Mouse (Mus musculus): ENCODE results near the gene Irx1. TPM values are rescaled to one million over a fixed set of nuclear protein-coding genes. Genes with fewer than 3 reads are reported as not detected.

Irx1 gene
- polyA plus RNA-seq, 1 experiment from 2014 or later, result 4.0 TPM

DNA sequence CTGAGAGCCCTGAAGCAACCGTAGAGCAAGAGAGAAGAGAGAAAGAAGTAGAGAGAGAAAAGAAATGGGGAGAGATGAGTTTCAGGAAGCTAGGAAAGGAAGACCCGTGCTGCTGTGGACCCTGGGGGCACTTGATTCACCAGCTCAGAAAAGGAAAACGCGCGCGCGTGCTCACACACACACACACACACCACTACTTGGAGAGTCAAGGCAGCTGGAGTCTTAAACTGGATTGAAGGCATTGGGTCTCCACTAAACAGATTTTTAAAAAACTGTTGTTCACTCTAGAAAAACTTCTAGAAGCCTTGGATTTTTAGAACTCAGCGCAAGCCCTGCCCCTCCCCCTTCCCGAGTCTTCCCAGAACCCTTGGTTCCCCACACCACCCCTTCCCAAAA, 3.2 kb downstream of the Irx1 start:
- peak overlapping the region; percentile 96 for H3K4me3 ChIP-seq
- H3K4me1 ChIP-seq, result peaks cover 67% of the 10 kb centered on the region
- H3K27ac ChIP-seq (replicated peaks), result peak overlapping the region; percentile 98
- H3K9me3 ChIP-seq (replicated peaks), result no peaks in the 10 kb centered on the region
- H3K36me3 ChIP-seq, result peaks cover 38% of the 10 kb centered on the region
- DNase-seq (ENCODE audit: low spot score), result no peak
- H3K27me3 ChIP-seq (ENCODE audit: low read depth, poor library complexity, severe bottlenecking), result peaks cover 80% of the 10 kb centered on the region
- WGBS, result 3% methylated on average over 9 of the region's 9 CpGs

DNA sequence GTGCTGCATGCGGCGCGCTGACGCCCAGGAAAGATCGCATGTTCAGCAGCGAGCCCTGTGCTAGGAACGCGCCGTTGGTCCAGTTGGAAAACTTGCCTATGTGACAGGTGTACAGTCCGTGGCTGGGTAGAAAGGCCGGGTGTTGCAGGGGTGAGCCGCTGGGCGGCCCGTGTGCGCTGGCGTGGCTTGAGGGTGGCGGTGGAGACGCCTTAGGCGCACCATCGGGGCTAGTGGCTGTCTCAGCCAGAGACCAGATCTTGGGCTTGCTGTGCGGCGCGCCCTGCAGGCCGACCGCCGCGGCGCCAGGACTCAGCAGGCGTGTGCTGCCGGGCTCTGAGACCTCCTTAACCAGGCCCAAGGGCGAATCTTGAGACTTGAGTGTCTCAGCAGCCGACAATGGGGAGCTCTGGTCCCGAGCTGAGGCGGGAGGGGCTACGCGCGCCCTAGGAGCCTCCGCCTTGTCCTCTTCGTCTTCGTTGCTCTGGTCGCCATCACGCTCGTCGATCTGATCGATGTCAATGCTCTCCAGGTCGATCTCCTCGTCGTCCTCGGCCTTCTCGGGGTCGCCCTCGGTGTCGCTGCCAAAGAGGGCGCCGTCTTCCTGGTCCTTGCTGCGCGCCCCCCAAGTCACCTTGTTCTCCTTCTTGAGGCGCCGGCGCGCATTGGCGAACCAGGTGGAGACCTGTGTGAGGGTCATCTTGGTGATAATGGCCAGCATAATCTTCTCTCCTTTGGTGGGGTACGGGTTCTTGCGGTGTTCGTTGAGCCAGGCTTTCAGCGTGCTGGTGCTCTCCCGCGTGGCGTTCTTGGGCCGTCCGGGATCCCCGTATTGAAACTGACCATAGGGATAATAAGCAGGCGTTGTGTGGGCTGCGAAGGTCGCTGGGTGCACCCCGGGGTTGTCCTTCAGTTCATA, 3.9 kb downstream of the Irx1 start:
- WGBS, result 1% methylated on average over 76 of the region's 76 CpGs
- DNase-seq (ENCODE audit: low spot score), result peak; percentile 71
- H3K4me3 ChIP-seq, result peak overlapping the region; percentile 96
- peaks cover 80% of the 10 kb centered on the region for H3K27me3 ChIP-seq (ENCODE audit: low read depth, poor library complexity, severe bottlenecking)
- H3K9me3 ChIP-seq (replicated peaks), result no peaks in the 10 kb centered on the region
- peaks cover 70% of the 10 kb centered on the region for H3K4me1 ChIP-seq
- H3K36me3 ChIP-seq, result peaks cover 44% of the 10 kb centered on the region
- peak overlapping the region; percentile 98 for H3K27ac ChIP-seq (replicated peaks)

GRCm38 (mm10) chr13:71958651-71959050, 4.9 kb downstream of the Irx1 start:
- peaks cover 80% of the 10 kb centered on the region for H3K27me3 ChIP-seq (ENCODE audit: low read depth, poor library complexity, severe bottlenecking)
- DNase-seq (ENCODE audit: low spot score), result peak; percentile 67
- peaks cover 51% of the 10 kb centered on the region for H3K36me3 ChIP-seq
- H3K9me3 ChIP-seq (replicated peaks), result no peaks in the 10 kb centered on the region
- H3K4me1 ChIP-seq, result peaks cover 70% of the 10 kb centered on the region
- H3K27ac ChIP-seq (replicated peaks), result peak overlapping the region; percentile 98
- H3K4me3 ChIP-seq, result peak overlapping the region; percentile 96
- under 1% methylated on average over 16 of the region's 16 CpGs for WGBS

DNA sequence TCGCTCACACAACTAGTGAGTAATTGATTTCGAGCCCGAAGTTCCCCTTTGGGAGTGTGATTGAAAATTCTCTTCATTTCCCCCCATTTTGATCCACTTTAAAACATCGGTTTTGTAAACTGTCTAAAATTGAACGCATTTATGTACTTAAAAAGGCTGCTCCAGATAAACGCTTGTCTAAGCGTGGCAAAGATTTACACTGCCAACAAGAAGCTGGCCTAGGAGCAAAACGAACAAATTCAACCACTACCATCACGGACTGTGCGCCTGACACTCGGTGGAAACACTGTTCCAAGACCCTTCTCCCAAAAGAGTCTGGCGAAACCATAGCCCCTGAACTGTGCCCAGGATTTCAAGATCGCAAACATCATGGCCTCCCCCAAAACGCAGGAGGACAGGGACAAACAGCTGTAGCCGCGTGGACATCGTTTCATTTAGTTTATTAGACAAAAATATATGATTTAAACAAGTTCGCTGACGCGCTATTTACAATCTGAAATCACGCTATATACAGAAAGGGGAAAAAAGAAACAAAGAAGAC, 5.6 kb downstream of the Irx1 start:
- Histone ChIP-seq H3K9me3 (replicated peaks) (no peaks in the 10 kb centered on the region), H3K27me3 (ENCODE audit: low read depth, poor library complexity, severe bottlenecking) (peaks cover 81% of the 10 kb centered on the region)
- peak; percentile 43 for DNase-seq (ENCODE audit: low spot score)

DNA sequence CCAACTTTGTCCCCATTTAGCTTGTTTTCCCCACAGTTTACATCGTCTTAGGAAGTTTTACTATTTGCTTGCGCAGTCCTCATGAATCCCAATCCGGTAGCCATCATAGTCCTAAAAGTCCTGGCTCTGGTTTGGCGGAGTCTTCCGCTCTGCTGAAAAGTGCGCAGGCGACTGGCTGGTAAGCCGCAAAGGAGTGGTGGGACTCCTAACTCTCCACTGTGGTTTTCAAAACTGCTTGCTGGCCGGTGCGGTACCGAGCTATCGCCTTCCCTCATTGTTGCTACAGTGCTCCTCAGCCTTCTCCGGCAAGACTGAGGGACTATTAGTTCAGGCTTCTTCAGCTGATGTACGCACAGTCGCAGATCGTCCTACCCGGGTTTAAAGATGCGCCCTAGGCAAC, 6.4 kb downstream of the Irx1 start:
- H3K4me3 ChIP-seq, result peak overlapping the region; percentile 96
- 8% methylated on average over 18 of the region's 18 CpGs for WGBS
- H3K4me1 ChIP-seq, result peaks cover 85% of the 10 kb centered on the region
- peak overlapping the region; percentile 98 for H3K27ac ChIP-seq (replicated peaks)
- H3K27me3 ChIP-seq (ENCODE audit: low read depth, poor library complexity, severe bottlenecking), result peaks cover 77% of the 10 kb centered on the region
- peak; percentile 38 for DNase-seq (ENCODE audit: low spot score)
- H3K36me3 ChIP-seq, result peaks cover 59% of the 10 kb centered on the region
- H3K9me3 ChIP-seq (replicated peaks), result no peaks in the 10 kb centered on the region

More for the DNA sequence above, 5.6 kb downstream of the Irx1 start:
- Histone ChIP-seq H3K36me3 (peaks cover 58% of the 10 kb centered on the region), H3K4me1 (peaks cover 77% of the 10 kb centered on the region), H3K4me3 (peak overlapping the region; percentile 96), H3K27ac (replicated peaks) (peak overlapping the region; percentile 98)
- WGBS, result 6% methylated on average over 21 of the region's 21 CpGs

DNA sequence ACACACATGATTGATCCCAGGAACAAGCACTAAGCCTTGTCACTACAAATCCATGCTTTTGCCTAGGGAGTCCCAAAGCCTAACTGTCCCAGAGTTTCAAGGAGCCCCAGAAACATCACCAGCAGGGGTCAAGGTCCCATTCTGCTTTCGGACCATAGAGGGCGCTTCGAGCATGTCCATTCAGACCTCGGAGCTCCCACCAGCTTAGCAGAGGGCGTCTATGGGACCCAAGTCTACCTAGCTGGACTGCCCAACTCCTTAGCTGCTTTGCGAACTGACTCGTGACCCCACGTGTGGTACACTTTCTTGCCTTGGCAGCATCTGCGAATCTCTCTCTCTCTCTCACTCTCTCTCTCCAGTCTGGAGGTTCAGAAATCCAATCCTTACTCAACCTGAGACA, 7.0 kb downstream of the Irx1 start:
- DNase-seq (ENCODE audit: low spot score), result peak; percentile 75
- H3K27ac ChIP-seq (replicated peaks), result peak overlapping the region; percentile 98
- 5% methylated on average over 9 of the region's 9 CpGs for WGBS
- H3K27me3 ChIP-seq (ENCODE audit: low read depth, poor library complexity, severe bottlenecking), result peaks cover 77% of the 10 kb centered on the region
- peaks cover 91% of the 10 kb centered on the region for H3K4me1 ChIP-seq
- H3K4me3 ChIP-seq, result peak overlapping the region; percentile 96
- peaks cover 64% of the 10 kb centered on the region for H3K36me3 ChIP-seq
- no peaks in the 10 kb centered on the region for H3K9me3 ChIP-seq (replicated peaks)

DNA sequence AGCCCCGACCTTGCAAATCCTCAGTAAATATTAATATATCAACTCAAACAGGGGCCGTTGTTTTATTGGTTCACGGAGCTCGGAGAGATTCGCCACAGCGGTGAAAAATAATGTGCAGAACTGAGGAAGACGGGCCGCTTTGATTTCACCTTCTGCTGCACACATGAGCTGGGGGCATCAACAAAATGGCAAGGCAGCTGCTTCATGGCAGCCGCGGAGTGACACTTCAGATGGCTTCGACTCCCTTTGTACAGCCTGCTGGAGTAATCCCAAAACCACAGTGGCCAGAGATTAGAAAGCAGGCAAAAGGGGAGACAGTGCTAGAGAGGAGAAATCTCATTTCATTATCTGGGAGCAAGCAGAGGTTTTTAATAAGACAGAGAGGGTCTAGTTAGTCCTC, 11.6 kb downstream of the Irx1 start:
- peaks cover 50% of the 10 kb centered on the region for H3K27me3 ChIP-seq (ENCODE audit: low read depth, poor library complexity, severe bottlenecking)
- no peak overlapping the region for H3K27ac ChIP-seq (replicated peaks)
- H3K4me3 ChIP-seq, result no peak overlapping the region
- peaks cover 69% of the 10 kb centered on the region for H3K36me3 ChIP-seq
- H3K4me1 ChIP-seq, result peaks cover 61% of the 10 kb centered on the region
- H3K9me3 ChIP-seq (replicated peaks), result no peaks in the 10 kb centered on the region
- 82% methylated on average over 11 of the region's 11 CpGs for WGBS
- no peak for DNase-seq (ENCODE audit: low spot score)

DNA sequence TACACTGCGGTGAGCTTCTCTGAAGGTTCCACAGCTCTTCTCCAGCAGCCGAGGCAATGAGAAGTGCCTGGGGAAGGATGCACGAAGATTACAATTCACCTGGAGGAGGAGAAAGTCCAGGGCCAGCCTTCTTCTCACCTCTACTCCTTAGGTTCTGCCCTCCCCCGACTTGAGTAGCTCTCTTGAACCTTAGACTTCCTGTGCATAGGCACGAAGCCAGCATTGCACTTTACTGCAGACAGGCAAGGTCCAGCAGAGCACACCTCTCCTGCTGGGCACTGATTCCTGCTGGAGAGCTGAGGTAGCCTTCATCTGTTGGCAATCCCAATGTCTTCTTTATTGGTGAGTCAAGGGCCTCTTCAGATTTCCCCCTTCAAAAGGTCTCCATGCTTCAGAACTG, 13.7 kb downstream of the Irx1 start:
- no peak for DNase-seq (ENCODE audit: low spot score)
- 91% methylated on average over 5 of the region's 5 CpGs for WGBS
- no peak overlapping the region for H3K27ac ChIP-seq (replicated peaks)
- no peak overlapping the region for H3K4me3 ChIP-seq
- H3K9me3 ChIP-seq (replicated peaks), result no peaks in the 10 kb centered on the region
- H3K4me1 ChIP-seq, result peaks cover 41% of the 10 kb centered on the region
- peaks cover 29% of the 10 kb centered on the region for H3K27me3 ChIP-seq (ENCODE audit: low read depth, poor library complexity, severe bottlenecking)
- peaks cover 54% of the 10 kb centered on the region for H3K36me3 ChIP-seq

- H3K36me3 ChIP-seq, result no peaks in the 10 kb centered on the region
- H3K27me3 ChIP-seq (ENCODE audit: low read depth, poor library complexity, severe bottlenecking), result no peaks in the 10 kb centered on the region
- 92% methylated on average over 3 of the region's 3 CpGs for WGBS
- no peak for DNase-seq (ENCODE audit: low spot score)
- no peak overlapping the region for H3K4me3 ChIP-seq
- H3K4me1 ChIP-seq, result no peaks in the 10 kb centered on the region
- no peaks in the 10 kb centered on the region for H3K9me3 ChIP-seq (replicated peaks)
- no peak overlapping the region for H3K27ac ChIP-seq (replicated peaks)
These were observed 53.2 kb downstream of the Irx1 start for GRCm38 (mm10) chr13:71910361-71910760.

Measured in midbrain, embryonic 10.5 days (tissue).